In the genomic region with DNA sequence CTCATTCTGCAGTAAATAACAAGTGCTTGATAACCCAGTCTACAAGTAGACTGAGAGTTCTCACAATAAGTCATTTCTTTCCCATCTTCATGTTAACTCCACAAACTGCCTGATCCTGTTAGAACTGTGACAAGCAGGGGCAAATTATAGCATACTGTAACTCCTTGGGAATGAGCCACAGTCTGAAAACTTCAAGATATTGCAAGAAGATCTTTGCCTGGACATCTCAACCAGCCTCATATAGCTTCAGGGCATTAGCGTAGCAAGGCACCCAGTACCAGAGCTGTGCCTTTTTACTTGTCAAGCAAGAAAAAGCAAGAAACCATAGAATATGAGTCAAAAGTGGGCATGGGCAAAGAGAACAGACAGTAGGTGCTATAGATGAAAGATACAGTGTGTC, we compare ENCODE assay signal across 34 mouse cellular contexts.
"Had no signal": no experiment of that assay in that cellular context is flagged by ENCODE, and none has a peak within 500 bp of the region (broad histone marks: within the 10 kb centered on the region; RNA-seq: fewer than 3 reads in every experiment).

No protein-coding gene starts in this region.

- H3K36me3 ChIP-seq: heart, embryonic 10.5 days; heart, embryonic 12.5 days; heart, embryonic 13.5 days; heart, embryonic 15.5 days; hindbrain, embryonic 10.5 days; hindbrain, embryonic 12.5 days; hindbrain, embryonic 13.5 days; hindbrain, embryonic 15.5 days; intestine, embryonic 15.5 days; kidney, embryonic 15.5 days had no signal

- H3K9ac ChIP-seq: heart, embryonic 12.5 days; heart, embryonic 13.5 days; heart, embryonic 15.5 days; hindbrain, embryonic 12.5 days; hindbrain, embryonic 13.5 days; hindbrain, embryonic 14.5 days; hindbrain, embryonic 15.5 days; intestine, embryonic 15.5 days; kidney, embryonic 15.5 days had no signal

- H3K9me3 ChIP-seq: heart, embryonic 10.5 days; heart, embryonic 12.5 days; heart, embryonic 13.5 days; heart, embryonic 15.5 days; hindbrain, embryonic 10.5 days; hindbrain, embryonic 12.5 days; hindbrain, embryonic 13.5 days; hindbrain, embryonic 15.5 days; intestine, embryonic 15.5 days; kidney, embryonic 15.5 days had no signal

- H3K27ac ChIP-seq: heart, embryonic 10.5 days; heart, embryonic 13.5 days; heart, embryonic 15.5 days; hindbrain, embryonic 10.5 days; hindbrain, embryonic 12.5 days; hindbrain, embryonic 13.5 days; hindbrain, embryonic 14.5 days; hindbrain, embryonic 15.5 days; hindbrain, postnatal 0 days; intestine, embryonic 15.5 days; kidney, embryonic 15.5 days; kidney, postnatal 0 days; layer of hippocampus, adult 2 months had no signal

- DNase-seq: heart, postnatal 10 days; heart, postnatal 36 days; heart, postnatal 4 days; kidney, adult 11 months; kidney, adult 18-20 months; kidney, adult 2 months; kidney, adult 8-10 months; kidney, adult 9 months; kidney, postnatal 10 days; kidney, postnatal 14 days; kidney, postnatal 25 days; kidney, postnatal 36 days; kidney, postnatal 4 days; layer of hippocampus, adult 9-11 months; layer of hippocampus, postnatal 36 days had no signal

- H3K4me1 ChIP-seq: heart, embryonic 10.5 days; heart, embryonic 12.5 days; heart, embryonic 13.5 days; heart, embryonic 15.5 days; hindbrain, embryonic 10.5 days; hindbrain, embryonic 12.5 days; hindbrain, embryonic 13.5 days; hindbrain, embryonic 15.5 days; intestine, embryonic 15.5 days; kidney, embryonic 15.5 days had no signal

- H3K4me3 ChIP-seq: heart, embryonic 10.5 days; heart, embryonic 12.5 days; heart, embryonic 13.5 days; heart, embryonic 15.5 days; hindbrain, embryonic 10.5 days; hindbrain, embryonic 12.5 days; hindbrain, embryonic 13.5 days; hindbrain, embryonic 15.5 days; intestine, embryonic 15.5 days; kidney, embryonic 15.5 days; layer of hippocampus, adult 2 months had no signal

- H3K4me2 ChIP-seq: heart, embryonic 11.5 days; heart, embryonic 12.5 days; heart, embryonic 13.5 days; heart, embryonic 15.5 days; hindbrain, embryonic 12.5 days; hindbrain, embryonic 13.5 days; hindbrain, embryonic 14.5 days; hindbrain, embryonic 15.5 days; intestine, embryonic 15.5 days; kidney, embryonic 15.5 days had no signal

- ATAC-seq: hindbrain, embryonic 16.5 days; hindbrain, postnatal 0 days; inflammation-experienced regulatory T-cells, adult 6 months; intestine, embryonic 15.5 days; intestine, embryonic 16.5 days; intestine, postnatal 0 days had no signal

- H3K27me3 ChIP-seq: heart, embryonic 12.5 days; heart, embryonic 13.5 days; heart, embryonic 15.5 days; hindbrain, embryonic 12.5 days; hindbrain, embryonic 13.5 days; hindbrain, embryonic 15.5 days; intestine, embryonic 15.5 days; kidney, embryonic 15.5 days had no signal
